Mouse (Mus musculus): ENCODE measurements around the gene Inpp5k. TPM values are rescaled to one million over a fixed set of nuclear protein-coding genes. Genes with fewer than 3 reads are reported as not detected.
A peak's percentile ranks its signal among the peaks of the same experiment; 100 is the strongest.

The Inpp5k gene
- total RNA-seq, 2 experiments from 2014 or later = 24.9 to 36.9 TPM

GRCm38 (mm10) chr11:75619133-75619532 is 11.7 kb upstream of the Inpp5k start:
- DNase-seq (ENCODE audit: low spot score in 2 of 2) = no peak

- DNase-seq (ENCODE audit: low spot score in 2 of 2) = peak in 1 of 2 experiments; percentile 55
These were observed 10.5 kb upstream of the Inpp5k start for GRCm38 (mm10) chr11:75620136-75620780.

GRCm38 (mm10) chr11:75621426-75621825 is 9.4 kb upstream of the Inpp5k start:
- DNase-seq (ENCODE audit: low spot score in 2 of 2) = no peak

GRCm38 (mm10) chr11:75622588-75623329 is 8.0 kb upstream of the Inpp5k start:
- DNase-seq (ENCODE audit: low spot score in 2 of 2) = no peak

GRCm38 (mm10) chr11:75624102-75624554 is 6.7 kb upstream of the Inpp5k start:
- no peak for DNase-seq (ENCODE audit: low spot score in 2 of 2)

- no peak for DNase-seq (ENCODE audit: low spot score in 2 of 2)
These were observed 5.0 kb upstream of the Inpp5k start for GRCm38 (mm10) chr11:75625820-75626219.

GRCm38 (mm10) chr11:75630098-75630497 is 690 bp upstream of the Inpp5k start:
- no peak for DNase-seq (ENCODE audit: low spot score in 2 of 2)

- no peak for DNase-seq (ENCODE audit: low spot score in 2 of 2)
These were observed 905 bp downstream of the Inpp5k start for GRCm38 (mm10) chr11:75631561-75632225.

GRCm38 (mm10) chr11:75632921-75633320 is 2.1 kb downstream of the Inpp5k start:
- no peak for DNase-seq (ENCODE audit: low spot score in 2 of 2)

GRCm38 (mm10) chr11:75634801-75635200 is 4.0 kb downstream of the Inpp5k start:
- no peak for DNase-seq (ENCODE audit: low spot score in 2 of 2)

- no peak for DNase-seq (ENCODE audit: low spot score in 2 of 2)
These were observed 4.5 kb downstream of the Inpp5k start for GRCm38 (mm10) chr11:75635315-75635714.

GRCm38 (mm10) chr11:75643323-75643722 is 12.5 kb downstream of the Inpp5k start:
- no peak for DNase-seq (ENCODE audit: low spot score in 2 of 2)

GRCm38 (mm10) chr11:75644684-75645083 is 13.9 kb downstream of the Inpp5k start:
- DNase-seq (ENCODE audit: low spot score in 2 of 2) = no peak

- DNase-seq (ENCODE audit: low spot score in 2 of 2) = no peak
These were observed 17.0 kb downstream of the Inpp5k start for GRCm38 (mm10) chr11:75647681-75648211.

GRCm38 (mm10) chr11:75649155-75649561 is 18.4 kb downstream of the Inpp5k start:
- DNase-seq (ENCODE audit: low spot score in 2 of 2) = no peak

GRCm38 (mm10) chr11:75650311-75650710 is 19.5 kb downstream of the Inpp5k start, which contains the start of gene Myo1c:
Gene Myo1c (plus strand): TSS chr11:75650504.
- DNase-seq (ENCODE audit: low spot score in 2 of 2) = peak in 1 of 2 experiments; percentile 55

GRCm38 (mm10) chr11:75650958-75651425 is 20.2 kb downstream of the Inpp5k start:
- DNase-seq (ENCODE audit: low spot score in 2 of 2) = no peak

GRCm38 (mm10) chr11:75651426-75652221 is 20.8 kb downstream of the Inpp5k start:
- DNase-seq (ENCODE audit: low spot score in 2 of 2) = peak; percentile 84

GRCm38 (mm10) chr11:75652222-75652941 is 21.6 kb downstream of the Inpp5k start:
- DNase-seq (ENCODE audit: low spot score in 2 of 2) = no peak
